Mouse (Mus musculus) bone marrow macrophage, adult 2 months (primary cell): Measurements from ENCODE around the gene Zfp277.

Experiments used
- CTCF ChIP-seq: IDR thresholded peaks from 2 replicates; pipeline ENCODE4 v1.5.1; 2012; ENCODE audit warnings: low read depth, mild to moderate bottlenecking, low read length, moderate library complexity
- POLR2A ChIP-seq: IDR thresholded peaks from 2 replicates; pipeline ENCODE4 v1.6.1; 2012; ENCODE audit warnings: mild to moderate bottlenecking, low read depth, low read length, borderline replicate concordance

DNA sequence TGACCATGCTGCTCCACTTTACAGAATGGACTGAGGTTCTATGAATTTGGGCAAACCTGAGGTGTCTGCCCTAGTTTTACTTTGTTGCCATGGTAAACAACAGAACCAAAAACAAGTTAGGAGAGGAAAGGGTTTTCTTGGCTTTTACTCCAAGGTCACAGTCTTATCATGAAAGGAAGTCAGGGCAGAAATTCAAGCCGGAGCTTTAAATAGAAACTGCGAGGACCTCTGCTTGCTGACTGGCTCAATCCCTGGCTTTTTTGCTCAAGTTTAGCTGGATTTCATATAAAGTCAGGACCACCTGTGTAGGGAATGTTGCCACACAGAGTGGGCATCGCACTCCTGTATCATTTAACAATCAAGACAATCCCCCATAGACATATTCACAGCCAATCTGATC is 147.1 kb downstream of the Zfp277 start:
- TF ChIP-seq POLR2A (no peak), CTCF (no peak)
